In genomic region chr2:174675642-174676041, GRCm38 (mm10) we compare ENCODE assay signal across 8 mouse cellular contexts. TPM values are rescaled to one million over a fixed set of nuclear protein-coding genes. Genes with fewer than 3 reads are reported as not detected.
DNase-seq lines count a peak whose midpoint lies in the region; ATAC-seq and TF ChIP-seq lines count a peak whose summit lies in the region.

No protein-coding gene starts in this region.

- peak; percentile 76 for TF ChIP-seq RAD21 in CH12.LX (IDR thresholded peaks at IDR 0.05; ENCODE audit: low read depth, low read length)

- H3K9ac ChIP-seq in CH12.LX (ENCODE audit: insufficient read depth, low read depth): no peak overlapping the region

- no peaks in the 10 kb centered on the region for H3K79me2 ChIP-seq in CH12.LX (replicated peaks; ENCODE audit: control insufficient read depth, extremely low read depth, insufficient read depth, poor library complexity, severe bottlenecking)

- TF ChIP-seq EP300 in CH12.LX (IDR thresholded peaks at IDR 0.05; ENCODE audit: low read length): no peak

- H3K4me1 ChIP-seq in CH12.LX (ENCODE audit: control insufficient read depth in 1 of 2, insufficient read depth in 2 of 2): no peaks in the 10 kb centered on the region
- no peaks in the 10 kb centered on the region; the same call in 1 of the 2 replicates for H3K4me1 ChIP-seq in cortical plate, adult 2 months (ENCODE audit: control insufficient read depth, insufficient read depth, low read length)

- no peak overlapping the region for H3K27ac ChIP-seq in CH12.LX (ENCODE audit: insufficient read depth, low read depth)
- no peak overlapping the region for H3K27ac ChIP-seq in cortical plate, adult 2 months (ENCODE audit: insufficient read depth, low read length)

- dilution Hi-C loops in CH12.LX (cut with MboI; ENCODE audit: extremely low pct_ligation_motif_present, extremely low pct_unique_long_range_greater_than_20kb, low sequenced_read_pairs): no loop called here

- no peaks in the 10 kb centered on the region for H3K27me3 ChIP-seq in CH12.LX (replicated peaks)

- H3K36me3 ChIP-seq in CH12.LX (replicated peaks in 1 of 2; ENCODE audit: control insufficient read depth in 1 of 2, insufficient read depth in 1 of 2, low read length in 1 of 2): peaks cover 0 to 5% of the 10 kb centered on the region in 2 experiments

- no peak overlapping the region for H3K4me3 ChIP-seq in CH12.LX (replicated peaks in 1 of 3; ENCODE audit: low read depth in 2 of 3, low read length in 2 of 3, poor library complexity in 1 of 3)
- H3K4me3 ChIP-seq in cortical plate, adult 2 months (ENCODE audit: insufficient read depth, low read length): no peak overlapping the region

- no peak overlapping the region for H3K4me2 ChIP-seq in CH12.LX (ENCODE audit: insufficient read depth, low read depth, poor library complexity, severe bottlenecking)

- peak; percentile 82 for ATAC-seq in granulocyte monocyte progenitor cell, adult 5-6 weeks (replicated peaks; ENCODE audit: poor library complexity, severe bottlenecking)

- no peaks in the 10 kb centered on the region for H3K9me3 ChIP-seq in CH12.LX (replicated peaks; ENCODE audit: low read length)

- no peak for TF ChIP-seq POLR2A in CH12.LX (IDR thresholded peaks at IDR 0.05; ENCODE audit: low read depth, low read length)
- no peak for TF ChIP-seq POLR2A in cortical plate, adult 2 months (IDR thresholded peaks at IDR 0.05; ENCODE audit: extremely low read depth, insufficient read depth, low read length)

- TF ChIP-seq CTCF in CH12.LX (conservative IDR thresholded peaks at IDR 0.05 in 1 of 2, IDR thresholded peaks at IDR 0.05 in 1 of 2; ENCODE audit: low read depth in 2 of 2, low read length in 2 of 2): peak; percentile 89 to 97
- TF ChIP-seq CTCF in cortical plate, adult 2 months (IDR thresholded peaks at IDR 0.05; ENCODE audit: extremely low read depth, insufficient read depth, low read length): peak; percentile 92

- in situ Hi-C loops in CH12.LX (cut with MboI; ENCODE audit: low pct_ligation_motif_present, low pct_unique_long_range_greater_than_20kb, low sequenced_read_pairs): no loop called here

- DNase-seq in CH12.LX (ENCODE audit: extremely low read depth): peak; percentile 73
- peak; percentile 61 to 90 for DNase-seq in adrenal gland, adult (ENCODE audit: inconsistent age in 2 of 2, low spot score in 1 of 2)
- DNase-seq in kidney, postnatal 14 days: peak; percentile 81
- DNase-seq in lung, adult 18-20 months: peak; percentile 52 to 74
- DNase-seq in retina, adult 2 months (ENCODE audit: low read depth, low spot score): peak; percentile 54
- DNase-seq in thymus, postnatal 4 days: peak; percentile 85

TF ChIP-seq in CH12.LX, 34 proteins besides CTCF, POLR2A, EP300 and RAD21:
- no peak for TF ChIP-seq USF1 (IDR thresholded peaks at IDR 0.05; ENCODE audit: low read depth, low read length)
- TF ChIP-seq ZNF384 (IDR thresholded peaks at IDR 0.05; ENCODE audit: low read depth, low read length): no peak
- TF ChIP-seq SMC3 (IDR thresholded peaks at IDR 0.05; ENCODE audit: low read depth, low read length): peak; percentile 71
- no peak for TF ChIP-seq CHD2 (IDR thresholded peaks at IDR 0.05; ENCODE audit: low read length)
- no peak for TF ChIP-seq MAZ (IDR thresholded peaks at IDR 0.05; ENCODE audit: low read depth, low read length)

RNA-seq across cellular contexts. Expression of gene Zfp831, which starts 32.3 kb away (rescaled TPM):
- 0.59 TPM in 2 replicates for total RNA-seq in CH12.LX (2012; rRNA removed)
- total RNA-seq in CH12.LX (2014; rRNA removed): 0.48 and 0.58 TPM in 2 replicates
- 0.91 and 0.99 TPM in 2 replicates for polyA plus RNA-seq in CH12.LX (2012; ENCODE audit: insufficient read length, low read depth)
- 5.8 and 6.4 TPM in 2 replicates for polyA plus RNA-seq in cortical plate, adult 2 months (2012; rRNA removed)
- 1.1 TPM in 2 replicates for total RNA-seq in granulocyte monocyte progenitor cell, adult 5-6 weeks (2014; fragmentation: Nextera tagmentation)
- 0.15 and 0.26 TPM in 2 replicates for total RNA-seq in granulocyte monocyte progenitor cell, adult 5-6 weeks (2017)
